Mouse (Mus musculus) frontal cortex, postnatal 36 days (tissue): ENCODE measurements around the gene D17Wsu92e.

Source experiments
- DNase-seq, 2 experiments: peaks; one replicate each; pipeline ENCODE4 v3.0.0; 2022; ENCODE audit warnings: low spot score in 2 of 2

D17Wsu92e gene

GRCm38 (mm10) chr17:27748123-27748522 is 72.3 kb downstream of the D17Wsu92e start:
- DNase-seq, result no peak

DNA sequence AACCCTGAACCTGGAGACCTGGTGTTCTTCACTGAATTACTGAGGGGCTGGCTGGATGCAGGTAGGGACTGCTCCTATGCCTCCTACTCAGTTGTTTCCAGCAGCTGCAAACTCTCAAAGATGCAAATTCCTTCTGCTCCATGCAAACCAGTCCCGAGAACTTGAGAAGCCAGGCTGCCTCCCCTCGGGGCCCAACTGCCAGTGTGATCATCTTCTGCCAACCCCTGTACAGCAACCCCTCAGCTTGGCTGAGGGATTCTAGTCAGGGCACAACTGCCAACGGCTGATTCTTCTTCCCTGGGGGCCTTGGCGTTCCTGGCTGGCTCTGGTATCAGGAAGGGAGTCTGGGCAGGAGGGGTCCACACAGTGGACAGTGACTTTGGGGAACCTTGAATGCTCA is 74.0 kb downstream of the D17Wsu92e start:
- no peak for DNase-seq

- no peak for DNase-seq
Observed at GRCm38 (mm10) chr17:27740961-27741360, 79.5 kb downstream of the D17Wsu92e start.

- no peak for DNase-seq
Observed at GRCm38 (mm10) chr17:27734344-27735073, 85.9 kb downstream of the D17Wsu92e start.

- no peak for DNase-seq
Observed at GRCm38 (mm10) chr17:27732694-27733093, 87.8 kb downstream of the D17Wsu92e start.

GRCm38 (mm10) chr17:27732152-27732551 is 88.3 kb downstream of the D17Wsu92e start:
- DNase-seq, result no peak

DNA sequence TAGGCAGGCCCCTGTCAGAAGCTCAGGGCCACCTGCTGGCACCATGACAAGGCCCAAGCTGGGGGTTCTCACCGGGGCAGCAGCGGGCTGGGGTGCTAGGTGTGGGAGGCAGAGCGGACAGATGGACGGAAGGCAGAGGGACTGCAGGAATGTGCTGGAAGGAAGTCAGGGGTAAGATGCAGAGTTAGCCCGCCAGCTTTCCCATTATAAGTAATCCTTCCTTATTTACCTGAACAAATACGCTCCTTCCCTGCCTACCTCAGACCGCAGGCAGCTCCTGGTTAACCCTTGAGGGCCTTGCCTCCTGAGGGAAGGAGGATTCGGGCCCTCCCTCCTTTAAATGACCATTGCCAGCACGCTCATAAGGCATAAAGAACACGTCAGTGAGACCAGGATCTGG is 91.7 kb downstream of the D17Wsu92e start, which contains the start of gene Spdef:
TSS of gene Spdef (minus strand) at position 186 of the 400 bp plus-strand sequence.
- no peak for DNase-seq

GRCm38 (mm10) chr17:27726527-27726926 is 93.9 kb downstream of the D17Wsu92e start:
- DNase-seq, result no peak

DNA sequence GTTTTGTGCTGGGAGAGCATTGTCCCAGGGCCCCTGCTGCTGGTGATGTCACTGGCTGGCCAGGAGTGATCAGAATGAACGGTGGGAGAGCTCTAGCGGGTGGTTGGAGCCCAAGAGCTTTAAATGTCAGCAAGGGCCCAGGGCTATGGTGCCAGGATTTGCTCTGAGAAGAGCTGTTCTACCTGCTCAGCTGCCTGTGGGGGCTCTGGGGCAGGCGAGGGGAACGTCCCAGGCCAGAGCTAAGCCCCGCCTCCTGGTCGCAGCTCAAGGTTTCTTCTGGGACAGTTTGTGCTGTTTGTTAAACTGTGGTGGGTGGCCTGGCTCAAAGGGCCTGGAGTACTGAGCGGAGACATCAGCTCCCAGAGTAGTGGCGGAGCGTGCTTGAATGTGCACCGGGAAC is 95.0 kb downstream of the D17Wsu92e start:
- no peak for DNase-seq

DNA sequence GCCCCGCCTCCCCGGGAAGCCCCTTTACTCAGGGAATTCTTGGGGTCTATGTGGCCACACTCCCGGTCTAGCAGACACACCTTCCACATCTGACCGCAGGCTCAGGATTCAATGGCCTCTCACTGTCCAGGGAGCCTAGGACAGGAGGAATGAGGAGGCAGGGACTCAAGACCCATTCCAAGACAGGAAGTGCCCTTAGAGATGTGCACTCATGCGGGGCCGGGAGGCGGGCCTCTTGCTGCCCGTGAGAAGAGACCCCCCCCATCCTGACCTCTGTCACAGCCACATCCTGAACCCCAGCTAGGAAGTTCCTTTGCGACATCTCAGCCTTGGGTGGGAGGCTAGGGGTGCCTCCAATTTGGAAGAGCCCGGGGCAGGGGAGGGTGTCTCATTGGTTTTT is 95.4 kb downstream of the D17Wsu92e start:
- DNase-seq, result no peak

DNA sequence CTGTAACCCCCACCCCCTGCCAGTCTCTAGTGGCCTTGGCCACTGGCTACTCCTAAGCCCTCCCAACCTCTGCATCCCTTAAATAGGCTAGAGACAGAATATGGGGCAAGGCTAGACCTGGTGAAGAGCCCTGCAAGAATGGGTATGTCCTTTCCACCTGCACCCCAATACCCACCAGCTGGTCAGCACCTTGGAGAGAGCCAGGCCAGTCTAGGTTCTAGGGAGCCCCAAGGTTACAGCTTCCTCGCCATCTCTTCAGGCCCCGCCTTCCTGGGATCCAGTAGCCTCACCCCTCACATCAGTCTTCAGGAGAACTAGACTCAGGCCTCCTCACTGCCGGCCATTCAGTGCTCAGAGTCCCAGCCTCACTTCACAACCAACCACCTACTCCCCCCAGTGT is 96.1 kb downstream of the D17Wsu92e start:
- no peak for DNase-seq

- DNase-seq, result no peak
Observed at GRCm38 (mm10) chr17:27721125-27721664, 99.3 kb downstream of the D17Wsu92e start.

DNA sequence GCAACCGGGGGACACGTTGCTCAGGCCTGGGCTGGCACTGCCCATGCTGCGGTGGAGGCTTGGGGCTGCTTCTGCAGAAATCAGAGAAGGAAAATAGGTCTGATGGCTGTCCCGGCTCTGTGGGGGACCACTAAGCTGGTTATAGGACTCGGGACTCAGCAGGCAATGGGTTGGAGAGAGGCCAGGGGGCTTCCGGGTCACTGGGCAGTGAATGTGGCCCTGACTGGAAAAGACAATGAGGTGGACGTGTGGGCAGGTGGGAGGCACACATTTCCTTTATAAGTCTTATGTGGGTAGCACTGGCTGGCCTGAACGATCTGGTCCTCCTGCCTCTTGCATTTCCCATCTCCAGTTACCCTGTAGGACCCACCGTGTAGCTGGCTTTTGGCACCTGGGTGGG is 100.1 kb downstream of the D17Wsu92e start:
- no peak for DNase-seq

DNA sequence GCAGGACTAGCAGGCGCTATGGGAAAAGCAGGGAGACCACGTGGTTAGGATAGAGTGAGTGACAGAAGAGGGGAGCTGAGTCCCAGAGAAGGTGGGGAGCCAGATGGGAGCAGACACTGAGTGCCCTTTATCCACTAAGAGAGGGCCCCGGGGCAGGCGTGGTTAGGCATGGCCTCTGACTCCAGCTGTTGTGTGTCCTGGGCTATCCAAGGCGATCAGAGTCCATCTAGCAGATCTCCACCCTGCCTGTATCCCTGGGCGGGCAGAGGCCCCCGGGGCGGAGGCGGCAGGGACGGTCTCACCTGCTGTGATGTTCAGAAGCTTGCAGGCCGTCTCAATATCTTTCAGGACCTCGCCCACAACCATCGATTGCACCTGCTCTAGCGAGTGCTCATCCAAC is 100.8 kb downstream of the D17Wsu92e start:
- no peak for DNase-seq

GRCm38 (mm10) chr17:27718250-27718649 is 102.2 kb downstream of the D17Wsu92e start:
- no peak for DNase-seq

- DNase-seq, result no peak
Observed at GRCm38 (mm10) chr17:27716804-27717203, 103.6 kb downstream of the D17Wsu92e start.

DNA sequence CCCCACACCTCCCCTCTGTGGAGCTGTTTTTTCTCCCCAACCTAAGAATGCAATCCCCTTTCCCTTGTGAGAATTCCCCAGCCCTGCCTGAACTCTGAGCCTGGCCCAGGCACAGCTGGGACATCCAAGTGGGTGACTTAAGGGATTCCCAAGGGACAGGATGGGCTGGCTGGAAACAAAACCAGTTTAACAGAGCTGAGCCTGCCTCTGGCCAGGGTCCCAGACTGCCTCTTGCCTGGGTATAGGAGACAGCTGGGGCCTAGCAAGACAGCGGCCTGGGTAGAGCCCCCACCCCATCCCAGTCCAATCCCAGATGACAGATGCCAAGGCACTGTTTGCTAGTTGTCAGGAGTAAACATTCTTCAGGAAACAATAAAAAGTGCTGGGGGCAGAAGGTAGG is 107.6 kb downstream of the D17Wsu92e start:
- DNase-seq, result no peak

- no peak for DNase-seq
Observed at GRCm38 (mm10) chr17:27709650-27710049, 110.8 kb downstream of the D17Wsu92e start.

- DNase-seq, result no peak
Observed at GRCm38 (mm10) chr17:27707954-27708661, 112.3 kb downstream of the D17Wsu92e start.

GRCm38 (mm10) chr17:27705661-27706060 is 114.8 kb downstream of the D17Wsu92e start:
- no peak for DNase-seq

DNA sequence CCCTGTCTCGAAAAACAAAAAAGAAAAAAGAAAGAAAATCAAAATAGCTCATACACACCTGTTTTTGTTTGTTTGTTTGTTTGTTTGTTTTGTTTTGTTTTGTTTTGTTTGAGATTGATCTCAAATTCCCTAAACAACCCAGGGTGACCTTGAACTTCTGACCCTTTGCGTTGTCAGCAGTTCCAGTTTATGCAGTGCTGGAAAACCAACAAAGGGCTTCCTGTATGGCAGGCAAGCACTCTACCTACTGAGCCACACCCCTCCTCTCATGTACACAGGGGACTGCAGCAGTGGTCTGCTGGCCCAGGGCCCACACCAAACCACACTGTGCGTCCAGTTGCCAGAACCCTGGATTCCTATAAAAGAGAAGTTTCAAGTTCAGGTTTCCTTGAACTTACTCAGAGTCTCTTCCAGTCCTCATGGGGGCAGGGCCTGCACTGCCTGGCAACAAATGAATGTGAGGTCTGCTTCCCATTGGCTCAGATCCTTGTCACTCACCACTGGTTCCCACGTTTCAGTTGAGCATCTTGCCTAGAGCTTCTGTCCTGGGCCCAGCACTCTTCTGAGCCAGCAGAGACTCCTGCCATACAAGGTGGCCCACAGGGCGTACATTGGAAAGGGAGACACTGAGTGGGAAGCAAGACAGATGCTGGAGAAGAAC is 116.4 kb downstream of the D17Wsu92e start:
- DNase-seq, result no peak

- DNase-seq, result no peak
Observed at GRCm38 (mm10) chr17:27702518-27702917, 117.9 kb downstream of the D17Wsu92e start.
